Mouse (Mus musculus) lung, adult 2 months (tissue): ENCODE measurements at regions not wholly inside any gene's neighbourhood (a gene's known extent, or its start where the extent isn't known, plus 50 kb on each side); places are given as distances from the start of the nearest gene placed in this dataset.
"Not testable (repeated sequence)": the region's sequence is repeated elsewhere in the genome, so short reads cannot be mapped to it uniquely, and the experiment has no call there.

Experiments used
- DNase-seq: peaks from one replicate; pipeline ENCODE4 v3.0.0; 2022
- H3K4me1 ChIP-seq: fragments of 200-500 bp; 2 replicates; pipeline ENCODE4 v1.6.1; 2011; ENCODE audit warnings: low read length; ENCODE audit not compliant: control insufficient read depth, insufficient read depth
- H3K4me3 ChIP-seq: fragments of 200-500 bp; replicated peaks from 2 replicates; pipeline ENCODE3; 2011; ENCODE audit warnings: low read depth, mild to moderate bottlenecking, control low read depth, low read length; ENCODE audit errors: extremely low read depth
- CTCF ChIP-seq: fragments of 200-500 bp; IDR thresholded peaks from 2 replicates; pipeline ENCODE4 v1.5.1; 2011; ENCODE audit warnings: mild to moderate bottlenecking, low read length, control low read depth; ENCODE audit not compliant: insufficient read depth
- POLR2A ChIP-seq: fragments of 200-500 bp; IDR thresholded peaks from 2 replicates; pipeline ENCODE4 v1.6.1; 2011; ENCODE audit warnings: low read depth, mild to moderate bottlenecking, control low read depth, low read length, borderline replicate concordance; ENCODE audit errors: extremely low read depth
- WGBS: fragments of 180-500 bp; shearing (Covaris S2); methylation state at CpG from one replicate; pipeline ENCODE4 v1.1.7; 2018; 5-methylcytosine and 5-hydroxymethylcytosine counted together

DNA sequence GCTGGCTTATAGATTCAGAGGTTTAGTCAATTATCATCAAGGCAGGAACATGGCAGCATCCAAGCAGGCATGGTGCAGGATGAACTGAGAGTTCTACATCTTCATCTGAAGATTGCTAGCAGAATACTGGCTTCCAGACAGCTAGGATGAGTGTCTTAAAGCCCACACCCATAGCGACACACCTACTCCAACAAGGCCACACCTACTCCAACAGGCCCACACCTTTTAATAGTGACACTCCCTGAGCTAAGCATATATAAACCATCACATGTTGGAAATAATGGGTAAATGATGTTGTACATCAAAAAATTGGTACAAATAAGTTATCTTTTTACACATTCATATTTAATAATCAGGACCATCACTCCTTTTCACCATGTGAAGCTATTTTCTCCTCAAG is 299.6 kb downstream of the Pcsk1 start:
- Histone ChIP-seq H3K4me1 (no peaks in the 10 kb centered on the region), H3K4me3 (no peak overlapping the region)
- no peak for DNase-seq
- TF ChIP-seq POLR2A = no peak
- no peak for TF ChIP-seq CTCF
- 85% methylated on average over 1 of the region's 1 CpGs for WGBS

DNA sequence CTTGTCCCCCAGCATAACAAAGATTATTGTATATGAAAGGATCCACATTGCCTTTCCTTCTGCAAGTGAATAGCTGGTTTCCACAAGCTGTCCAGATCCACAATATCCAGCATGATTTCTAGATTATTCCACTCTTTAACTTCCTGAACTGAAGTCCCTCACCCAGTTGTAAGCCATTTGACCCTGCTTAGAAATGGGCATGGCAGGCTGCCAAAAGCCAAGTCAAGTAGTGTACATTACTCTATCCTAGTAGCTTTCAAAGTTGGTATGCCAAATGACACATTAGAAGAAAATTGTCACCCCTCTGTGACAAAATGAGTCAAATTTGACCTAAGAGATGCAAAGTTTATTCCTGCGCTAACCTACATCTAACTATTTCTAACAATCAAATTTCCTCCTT is 300.6 kb downstream of the Pcsk1 start:
- DNase-seq = peak; percentile 21
- TF ChIP-seq POLR2A = no peak
- WGBS = 92% methylated on average over 1 of the region's 1 CpGs

GRCm38 (mm10) chr13:75399846-75400245 is 306.7 kb upstream of the Ell2 start:
- not testable (repeated sequence) for H3K4me1 ChIP-seq, DNase-seq, H3K4me3 ChIP-seq
- WGBS = 84% methylated on average over 3 of the region's 3 CpGs

More for the DNA sequence above, 300.6 kb downstream of the Pcsk1 start:
- Histone ChIP-seq H3K4me1 (no peaks in the 10 kb centered on the region), H3K4me3 (no peak overlapping the region)

DNA sequence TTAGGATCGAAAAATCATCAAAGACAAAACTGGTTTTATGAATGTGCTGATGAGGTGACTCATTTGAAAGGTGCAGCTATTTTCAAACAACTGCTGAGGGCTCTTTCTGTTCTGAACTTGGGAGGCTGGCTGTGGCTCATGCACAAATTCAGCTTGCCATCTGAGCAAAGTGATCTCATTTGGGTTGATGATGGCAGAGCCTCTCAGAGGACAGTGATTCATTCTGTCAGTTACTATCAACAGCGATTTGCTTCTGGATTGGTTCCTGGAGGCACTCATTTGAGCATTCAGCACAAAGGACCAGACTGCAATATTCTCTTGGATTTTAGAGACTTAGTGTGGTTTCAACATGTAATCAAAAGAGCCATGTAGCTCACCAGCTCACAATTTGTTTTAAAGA is 285.8 kb upstream of the Ell2 start:
- 66% methylated on average over 2 of the region's 2 CpGs for whole genome bisulfite sequencing
- TF ChIP-seq CTCF = no peak
- TF ChIP-seq POLR2A = no peak

DNA sequence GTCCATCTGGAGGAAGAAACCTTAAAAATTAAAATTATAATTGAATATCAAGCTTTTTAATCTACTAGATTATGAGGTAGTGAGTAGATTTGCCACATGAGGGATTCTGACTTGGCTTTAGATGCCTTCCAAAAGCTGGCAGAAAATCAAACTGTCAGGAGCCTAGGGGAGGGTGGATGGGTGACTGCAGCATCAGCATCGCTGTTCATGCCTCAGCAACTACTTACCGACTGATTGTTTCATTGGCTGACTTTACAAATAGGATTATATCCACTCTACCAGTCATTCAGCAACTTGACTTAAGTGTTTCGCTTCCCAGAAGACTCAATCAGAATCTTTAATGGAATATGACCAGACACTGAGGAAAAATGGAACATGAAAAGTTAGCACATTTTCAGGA is 279.6 kb upstream of the Ell2 start:
- 72% methylated on average over 3 of the region's 3 CpGs for WGBS
- Histone ChIP-seq H3K4me1 (no peaks in the 10 kb centered on the region), H3K4me3 (no peak overlapping the region)
- TF ChIP-seq POLR2A = no peak
- no peak for TF ChIP-seq CTCF
- DNase-seq = no peak

More for the DNA sequence above, 285.8 kb upstream of the Ell2 start:
- no peak for DNase-seq
- Histone ChIP-seq H3K4me1 (no peaks in the 10 kb centered on the region), H3K4me3 (no peak overlapping the region)

DNA sequence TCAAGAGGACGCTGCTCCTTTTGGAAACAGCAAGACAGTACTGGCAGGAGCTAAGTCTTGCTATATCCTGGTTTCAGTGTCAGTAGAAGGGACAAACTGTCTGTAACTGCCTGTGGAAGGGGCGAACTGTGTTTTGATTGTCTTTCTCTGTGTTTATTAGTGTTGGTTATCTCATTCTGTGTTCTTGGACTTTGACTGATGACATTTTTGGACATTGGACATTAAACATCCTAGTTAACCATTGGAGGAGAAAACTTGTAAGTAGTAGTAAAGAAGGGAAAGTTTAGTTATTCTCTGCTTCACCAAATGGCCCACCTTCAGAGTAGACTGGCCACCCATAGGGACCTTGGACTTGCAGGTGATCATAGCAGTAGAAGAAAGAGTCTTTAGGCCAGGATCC is 267.4 kb upstream of the Ell2 start:
- WGBS = 48% methylated on average over 2 of the region's 2 CpGs
- no peak for DNase-seq
- no peaks in the 10 kb centered on the region for H3K4me1 ChIP-seq
- TF ChIP-seq POLR2A = no peak
- no peak overlapping the region for H3K4me3 ChIP-seq

DNA sequence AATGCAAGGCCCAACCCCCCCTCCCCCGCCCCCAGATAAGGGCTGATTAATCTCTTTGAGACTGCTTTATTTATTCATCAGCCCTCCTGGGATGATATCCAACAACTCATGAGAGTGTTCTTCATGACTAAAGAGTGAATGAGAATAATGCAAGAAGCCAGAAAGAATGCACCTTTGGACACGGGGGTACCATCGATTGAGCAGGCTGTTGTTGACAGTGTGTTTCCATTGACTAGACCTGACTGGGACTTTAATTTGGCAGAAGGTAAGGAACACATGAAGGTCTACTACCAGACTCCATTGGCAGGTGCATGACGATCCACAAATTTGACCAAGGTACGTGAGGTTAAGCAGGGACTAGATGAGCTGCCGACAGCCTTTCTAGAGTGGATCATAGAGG is 266.5 kb upstream of the Ell2 start:
- 94% methylated on average over 6 of the region's 6 CpGs for WGBS
- no peak for TF ChIP-seq POLR2A
- no peaks in the 10 kb centered on the region for H3K4me1 ChIP-seq
- no peak overlapping the region for H3K4me3 ChIP-seq
- DNase-seq = no peak

- no peaks in the 10 kb centered on the region for H3K4me1 ChIP-seq
- no peak for DNase-seq
- WGBS = 31% methylated on average over 1 of the region's 1 CpGs
- no peak for TF ChIP-seq POLR2A
- TF ChIP-seq CTCF = no peak
- no peak overlapping the region for H3K4me3 ChIP-seq
Observed at GRCm38 (mm10) chr13:75460335-75460878, 246.2 kb upstream of the Ell2 start.

DNA sequence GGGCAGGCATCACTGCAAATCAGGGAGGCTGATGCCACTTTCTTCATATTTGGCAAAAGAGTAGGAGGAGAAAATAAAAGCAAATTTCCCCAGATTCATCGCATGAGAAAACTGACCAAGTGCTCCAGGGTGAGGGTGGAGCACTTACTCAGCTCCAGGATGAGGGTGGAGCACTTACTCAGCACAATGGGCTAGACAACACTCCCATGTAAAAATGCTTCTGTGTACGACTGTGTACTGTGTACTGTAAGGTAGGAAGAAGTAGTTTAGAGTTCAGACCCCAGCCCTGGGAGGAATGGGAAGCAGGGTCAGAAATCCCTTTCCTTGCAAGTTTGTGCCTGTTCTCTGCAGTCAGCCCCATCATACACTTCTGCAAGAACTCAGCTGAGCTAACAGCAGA is 245.3 kb upstream of the Ell2 start:
- 51% methylated on average over 2 of the region's 2 CpGs for WGBS

DNA sequence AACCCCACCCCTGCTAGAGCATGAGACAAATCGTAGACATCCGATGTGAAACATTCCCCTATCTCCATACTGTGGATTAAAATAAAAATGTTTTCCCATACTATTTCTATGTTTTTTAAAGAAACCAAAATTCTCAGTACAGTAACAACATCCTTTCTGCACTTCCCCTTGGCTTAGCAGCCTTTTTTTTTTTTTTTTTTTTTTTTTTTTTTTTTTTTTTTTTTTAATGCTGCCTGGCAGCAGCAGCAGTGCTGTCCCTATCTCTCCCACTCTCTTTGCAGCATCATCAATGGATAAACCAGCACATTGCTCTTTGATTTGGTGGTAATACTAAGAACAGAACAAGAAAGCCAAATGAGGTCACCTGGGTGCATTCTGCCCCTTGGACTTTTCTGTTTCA is 239.3 kb upstream of the Ell2 start:
- no peak for DNase-seq
- Histone ChIP-seq H3K4me3 (no peak overlapping the region), H3K4me1 (no peaks in the 10 kb centered on the region)
- no peak for TF ChIP-seq CTCF
- TF ChIP-seq POLR2A = no peak
- WGBS = 96% methylated on average over 2 of the region's 2 CpGs

More for the DNA sequence above, 245.3 kb upstream of the Ell2 start:
- no peak overlapping the region for H3K4me3 ChIP-seq
- DNase-seq = no peak
- TF ChIP-seq POLR2A (no peak), CTCF (no peak)
- no peaks in the 10 kb centered on the region for H3K4me1 ChIP-seq

DNA sequence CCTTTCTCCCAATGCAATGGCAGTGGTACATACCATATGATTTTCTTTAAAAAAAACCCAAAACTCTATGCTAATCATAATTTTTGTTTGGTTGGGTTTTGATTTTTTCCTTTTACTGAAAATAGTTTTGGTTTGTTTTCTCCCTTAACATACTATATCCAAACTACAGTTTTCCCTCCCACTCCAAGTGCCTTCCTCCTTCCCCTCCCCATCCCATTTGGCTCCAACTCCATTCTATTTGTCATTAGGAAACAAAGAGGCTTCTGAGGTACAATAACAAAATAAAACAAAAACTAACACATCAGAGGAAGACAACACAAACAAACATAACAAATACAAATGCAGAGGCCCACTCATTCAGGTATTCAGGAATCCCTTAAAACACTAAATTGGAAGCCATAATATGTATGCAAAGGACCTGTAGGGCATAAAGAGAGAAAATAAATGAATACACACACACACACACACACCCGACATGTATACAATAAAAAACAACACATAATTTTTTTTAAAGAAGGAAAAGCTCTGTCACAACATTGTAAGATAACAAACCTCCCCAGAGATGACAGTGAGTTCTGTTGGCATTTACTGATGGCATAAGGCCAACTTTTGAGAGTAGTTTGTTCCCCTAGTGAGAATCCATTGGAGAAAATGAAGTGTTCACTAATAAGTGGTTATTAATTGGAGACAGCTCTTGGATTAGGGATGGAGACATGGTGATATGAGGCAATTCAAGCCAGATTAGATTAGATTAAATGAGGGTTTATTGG is 230.5 kb upstream of the Ell2 start:
- 58% methylated on average over 1 of the region's 1 CpGs for WGBS
- no peaks in the 10 kb centered on the region for H3K4me1 ChIP-seq
- DNase-seq = no peak
- H3K4me3 ChIP-seq = no peak overlapping the region
- TF ChIP-seq POLR2A (no peak), CTCF (no peak)

DNA sequence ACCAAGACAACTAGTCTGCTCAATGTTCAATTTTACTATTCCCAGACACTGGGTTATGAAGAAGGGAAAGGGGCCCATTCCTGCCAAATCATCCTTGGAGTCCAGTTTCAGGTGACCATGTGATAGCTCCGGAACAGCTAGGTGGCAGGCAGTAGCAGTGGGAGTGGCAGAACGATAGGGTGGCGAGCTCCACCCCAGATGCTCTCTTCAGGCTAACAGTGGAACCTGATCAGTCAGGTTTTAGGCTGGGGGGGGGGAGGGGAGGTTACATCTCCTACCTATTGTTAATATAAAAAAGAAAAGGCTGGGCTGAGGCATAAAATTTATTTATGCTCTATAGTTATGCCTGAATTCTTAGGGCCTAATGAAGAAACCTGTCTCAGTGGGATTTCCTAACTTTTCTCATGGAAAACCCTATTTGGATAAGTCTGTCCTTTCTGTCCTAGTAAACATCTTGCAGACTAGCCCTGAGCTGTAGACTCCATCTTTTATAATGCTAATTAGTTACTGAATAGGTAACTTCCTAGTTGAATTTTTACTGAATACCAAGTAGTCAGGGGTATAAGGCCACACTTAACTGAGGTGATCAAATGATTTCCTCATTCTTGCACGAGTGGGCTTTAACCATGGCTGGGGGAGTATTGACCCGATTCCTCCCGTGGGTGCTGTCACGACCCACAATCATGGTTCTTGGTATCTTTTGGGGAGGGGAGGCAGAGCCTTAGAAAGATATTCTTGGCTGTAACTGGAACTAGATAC is 223.2 kb upstream of the Ell2 start:
- H3K4me3 ChIP-seq, H3K4me1 ChIP-seq, DNase-seq: not testable (repeated sequence)
- 77% methylated on average over 7 of the region's 7 CpGs for WGBS

- not testable (repeated sequence) for DNase-seq, H3K4me1 ChIP-seq, H3K4me3 ChIP-seq
- WGBS = 90% methylated on average over 2 of the region's 2 CpGs
Observed at GRCm38 (mm10) chr13:75484252-75484651, 222.3 kb upstream of the Ell2 start.
